Mouse (Mus musculus) naive thymus-derived CD4-positive, alpha-beta T cell, adult 2 months (primary cell): ENCODE measurements around the gene Pde7b.

Source experiments
- DNase-seq: peaks from one replicate; pipeline ENCODE4 v3.0.0-alpha.2; 2011; ENCODE audit warnings: low read depth

Gene Pde7b

GRCm38 (mm10) chr10:20421299-20421883, 303.5 kb downstream of the Pde7b start:
- DNase-seq = no peak

DNA sequence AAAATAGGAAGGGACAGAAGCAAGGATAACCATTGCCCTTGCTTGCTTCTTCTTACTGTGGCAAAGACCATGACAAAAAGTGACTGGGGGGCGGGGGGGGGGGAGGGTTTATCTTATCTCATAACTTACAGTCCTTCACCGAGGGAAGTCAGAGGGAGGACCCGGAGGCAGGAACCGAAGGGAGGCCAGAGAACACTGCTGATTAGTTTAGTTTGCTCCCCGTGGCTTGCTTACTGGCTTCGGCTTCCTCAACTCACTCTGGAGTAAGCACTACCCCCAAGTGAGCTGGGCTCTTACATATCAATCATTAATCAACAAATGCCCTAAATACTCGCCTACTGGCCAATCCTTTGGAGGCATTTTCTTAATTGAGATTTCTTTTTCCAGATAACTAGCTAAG, 304.6 kb downstream of the Pde7b start:
- DNase-seq = no peak

DNA sequence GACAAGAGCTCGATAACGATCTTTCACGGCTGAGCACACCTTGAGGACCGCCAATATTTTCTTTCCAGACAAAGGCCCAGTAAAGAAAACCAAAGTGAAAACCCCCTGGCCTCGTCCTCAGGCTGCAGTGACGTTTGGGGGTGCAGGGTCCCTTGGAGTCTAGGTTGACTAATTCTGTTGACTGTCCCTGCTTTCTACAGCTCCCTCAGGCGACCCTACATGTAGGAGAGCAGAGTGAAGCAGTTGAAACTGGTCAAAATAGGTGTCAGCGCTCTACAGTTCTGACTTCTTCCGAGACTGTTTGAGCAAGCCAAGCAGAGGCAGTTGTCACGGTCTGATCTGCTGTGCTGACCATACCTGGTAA, 306.0 kb downstream of the Pde7b start:
- no peak for DNase-seq

DNA sequence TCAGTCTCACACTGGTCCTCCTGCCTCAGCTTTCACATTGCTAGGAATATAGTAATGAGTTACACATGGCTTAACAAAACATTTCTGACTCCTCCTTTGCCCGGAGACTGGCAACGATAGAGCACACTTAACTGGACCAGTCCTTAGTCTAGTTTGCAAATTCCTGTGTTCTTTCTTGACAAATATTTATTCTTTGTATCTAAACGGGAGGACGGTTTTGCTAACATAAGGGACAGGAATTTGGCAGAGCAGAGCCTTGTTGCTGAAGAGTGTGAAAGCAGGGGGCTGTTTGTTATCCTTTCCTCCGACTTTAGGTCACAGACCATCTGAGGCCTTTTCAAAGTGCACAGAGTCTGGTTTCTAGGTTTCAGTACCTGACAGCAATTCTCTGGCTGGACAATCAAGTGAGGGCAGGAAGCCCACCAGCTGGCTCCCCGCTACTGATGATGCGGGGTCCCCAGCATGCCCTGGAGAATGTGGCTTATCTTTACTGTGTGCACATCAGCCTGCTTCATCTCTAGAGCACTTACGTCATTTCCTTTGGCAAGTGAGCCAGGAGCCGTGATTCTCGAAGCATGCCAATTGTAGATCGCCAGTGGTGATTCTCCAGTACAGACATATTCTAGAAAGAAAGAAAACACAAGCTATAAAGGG, 306.5 kb downstream of the Pde7b start:
- no peak for DNase-seq

GRCm38 (mm10) chr10:20409181-20409580, 315.7 kb downstream of the Pde7b start:
- DNase-seq = no peak

GRCm38 (mm10) chr10:20408336-20408735, 316.5 kb downstream of the Pde7b start:
- DNase-seq = no peak

GRCm38 (mm10) chr10:20405471-20405870, 319.4 kb downstream of the Pde7b start:
- peak; percentile 9 for DNase-seq

DNA sequence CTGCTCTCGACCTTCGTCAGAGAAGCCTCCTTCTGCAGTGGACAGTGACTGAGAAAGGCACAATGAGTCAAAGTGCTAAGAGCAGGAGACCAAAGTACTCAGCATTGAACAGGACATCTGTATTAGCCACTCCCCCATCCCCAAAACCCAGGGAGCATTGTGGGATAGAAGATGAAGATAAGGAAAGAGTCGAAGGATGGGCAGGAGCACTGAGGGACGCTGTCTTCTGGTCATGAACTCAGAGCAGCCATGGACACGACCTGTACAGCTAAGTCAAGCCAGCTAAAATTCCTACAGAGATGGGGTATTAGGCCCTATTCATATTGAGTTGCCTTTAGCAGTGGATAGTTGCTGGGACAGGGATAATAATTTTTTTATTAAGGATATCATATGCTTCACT, 321.9 kb downstream of the Pde7b start:
- DNase-seq = no peak

GRCm38 (mm10) chr10:20400406-20400805, 324.5 kb downstream of the Pde7b start:
- no peak for DNase-seq

DNA sequence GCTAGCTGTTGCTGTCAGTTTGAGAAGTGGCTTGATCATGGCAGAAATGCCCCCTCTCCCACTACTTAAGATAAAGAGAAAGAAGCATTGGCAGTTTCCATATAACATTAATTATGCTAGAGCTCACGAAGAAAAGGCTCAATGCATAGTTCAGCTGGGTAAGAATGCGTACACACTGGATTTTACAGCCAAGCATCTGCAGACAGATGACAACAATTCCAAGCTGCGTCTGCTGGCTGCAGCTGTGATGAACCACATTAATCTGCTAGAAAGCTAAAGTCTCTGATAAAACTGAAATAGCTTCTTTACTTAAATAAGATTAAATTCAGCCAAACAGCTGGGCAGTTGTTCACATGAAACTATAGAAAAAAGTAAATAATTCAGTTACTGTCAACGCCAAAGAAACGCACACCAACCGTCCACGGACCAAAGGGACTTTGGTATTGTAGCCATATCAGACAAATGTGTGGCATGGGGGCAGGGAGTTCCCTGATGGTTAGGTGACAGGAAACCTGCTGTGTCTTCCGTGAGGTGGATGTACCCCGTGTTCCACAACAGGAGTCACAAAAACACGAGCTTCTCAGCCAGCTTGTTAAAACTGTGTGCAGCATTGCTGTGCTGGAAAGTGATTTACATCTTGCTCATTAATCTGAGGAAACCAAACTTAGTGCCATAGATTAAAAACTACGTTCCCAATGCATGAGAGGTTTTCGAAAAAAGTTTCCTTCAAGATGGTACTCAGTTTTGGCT, 326.1 kb downstream of the Pde7b start:
- DNase-seq = peak; percentile 4

DNA sequence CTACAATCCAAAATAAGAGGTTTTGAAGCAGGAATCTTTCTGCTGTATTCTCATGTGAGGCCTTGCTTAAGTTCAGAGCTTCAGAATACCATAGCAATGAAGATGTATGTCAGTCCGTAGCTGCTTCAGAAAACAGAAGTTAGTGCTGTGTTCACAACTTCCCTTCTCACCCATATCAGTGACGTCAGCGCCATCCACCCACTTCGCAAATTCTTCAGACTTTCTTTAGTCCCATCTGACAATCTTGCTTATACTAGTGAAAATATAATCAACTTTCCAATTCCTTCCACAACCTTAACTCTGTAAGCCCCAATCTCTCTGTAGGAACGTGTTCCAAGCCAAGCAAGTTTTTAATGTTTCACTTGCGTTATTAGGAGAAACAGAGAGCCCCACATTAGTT, 326.7 kb downstream of the Pde7b start:
- DNase-seq = peak; percentile 35

DNA sequence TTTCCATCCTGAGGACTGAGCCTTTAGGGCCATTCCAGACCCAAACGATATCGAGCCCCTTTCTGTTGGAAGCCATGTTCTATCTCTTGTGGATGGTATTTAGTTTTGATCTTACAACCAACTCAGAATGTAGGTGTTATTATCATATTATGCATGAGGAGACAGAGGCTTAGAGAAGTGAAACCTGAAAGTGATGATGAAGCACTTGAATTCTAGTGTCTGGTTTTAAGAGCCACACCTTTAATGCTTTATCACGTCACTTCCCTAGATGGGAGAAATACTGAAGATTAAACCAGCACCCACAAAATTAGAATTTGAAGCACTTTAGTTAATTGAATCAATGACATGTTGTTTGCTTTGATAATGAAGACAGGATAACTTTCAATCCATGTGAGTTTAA, 329.1 kb downstream of the Pde7b start:
- DNase-seq = no peak

GRCm38 (mm10) chr10:20394815-20395214, 330.1 kb downstream of the Pde7b start:
- DNase-seq = no peak

DNA sequence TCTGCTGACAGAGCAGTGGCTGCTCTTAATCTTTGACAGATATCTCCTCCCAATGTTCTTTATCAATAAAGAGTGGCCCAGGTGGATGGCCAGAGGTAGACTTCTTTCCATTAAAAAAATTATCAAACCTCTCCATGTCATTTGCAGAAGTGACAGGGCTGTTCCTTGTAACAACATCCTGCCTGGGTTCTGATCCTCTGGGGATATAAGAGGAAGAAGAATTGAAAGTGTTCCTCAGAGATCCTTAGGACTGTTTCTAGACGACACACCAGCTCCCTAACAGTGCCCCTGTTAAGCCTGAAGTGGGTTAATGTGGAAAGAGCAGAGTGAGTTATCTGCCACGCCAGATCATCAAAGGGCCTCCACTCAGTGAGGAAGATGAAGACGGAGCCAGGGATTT, 334.3 kb downstream of the Pde7b start:
- no peak for DNase-seq

- no peak for DNase-seq
These were observed 342.0 kb downstream of the Pde7b start for GRCm38 (mm10) chr10:20382807-20383419.

GRCm38 (mm10) chr10:20381352-20381751, 343.5 kb downstream of the Pde7b start:
- DNase-seq = no peak

- DNase-seq = no peak
These were observed 344.1 kb downstream of the Pde7b start for GRCm38 (mm10) chr10:20380798-20381197.

DNA sequence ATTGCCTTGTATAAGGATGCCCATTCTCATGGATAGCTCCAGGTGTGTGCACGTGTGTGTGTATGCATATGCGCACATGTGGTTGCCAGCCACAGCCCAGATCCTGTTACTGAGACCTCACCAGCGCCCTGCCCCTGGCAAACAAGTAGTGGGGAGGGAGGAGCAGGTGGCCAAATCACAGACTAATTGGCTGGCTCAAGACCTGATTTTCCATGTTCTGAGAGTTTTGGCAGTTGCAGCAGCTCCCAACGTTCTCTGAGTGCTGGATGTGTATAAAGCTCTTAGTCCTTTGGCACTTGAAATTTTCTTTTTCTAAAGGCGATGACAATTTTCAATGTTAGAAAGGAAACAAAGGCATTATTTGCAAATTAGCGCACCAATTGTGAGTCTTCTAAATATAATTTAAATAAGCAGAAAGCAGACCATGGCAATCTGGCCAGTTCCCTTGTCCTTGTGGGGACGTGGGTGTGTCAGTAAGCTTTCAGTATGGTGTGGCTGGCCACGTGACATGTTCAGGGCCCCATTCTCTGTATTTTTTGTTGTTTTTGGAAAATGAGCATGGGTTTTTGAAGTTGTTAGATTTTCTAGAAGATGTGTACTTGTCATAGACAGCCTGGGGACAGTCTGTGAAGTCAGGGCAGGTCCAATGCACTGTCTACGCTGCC, 345.7 kb downstream of the Pde7b start:
- DNase-seq = no peak

DNA sequence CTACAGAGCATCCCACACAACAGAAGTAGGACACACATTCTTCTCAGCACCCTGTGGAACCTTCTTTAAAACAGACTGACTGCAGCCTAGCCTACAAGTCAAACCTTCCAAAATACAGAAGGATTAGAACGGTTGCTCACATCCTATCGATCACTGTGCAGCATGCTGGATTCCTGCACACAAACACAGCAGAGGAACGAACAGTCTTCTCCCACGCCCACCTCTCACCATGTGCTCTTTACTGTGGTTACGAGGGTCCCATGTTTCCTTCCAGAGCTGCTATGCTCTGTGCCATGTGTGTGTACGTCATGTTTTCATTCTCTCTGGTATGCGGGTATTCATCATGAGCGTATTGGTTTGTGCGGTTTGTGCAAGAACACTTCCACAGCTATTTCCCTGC, 347.3 kb downstream of the Pde7b start:
- DNase-seq = no peak

GRCm38 (mm10) chr10:20372046-20372445, 352.8 kb downstream of the Pde7b start:
- DNase-seq = no peak

GRCm38 (mm10) chr10:20362450-20363118, 362.3 kb downstream of the Pde7b start:
- DNase-seq = no peak
